Mouse (Mus musculus) bone marrow macrophage, adult 2 months (primary cell): Measurements from ENCODE around the gene Adra2b.

ENCODE experiments used
- CTCF ChIP-seq: IDR thresholded peaks from 2 replicates; pipeline ENCODE4 v1.5.1; 2012; ENCODE audit warnings: low read depth, mild to moderate bottlenecking, low read length, moderate library complexity
- POLR2A ChIP-seq: IDR thresholded peaks from 2 replicates; pipeline ENCODE4 v1.6.1; 2012; ENCODE audit warnings: mild to moderate bottlenecking, low read depth, low read length, borderline replicate concordance

DNA sequence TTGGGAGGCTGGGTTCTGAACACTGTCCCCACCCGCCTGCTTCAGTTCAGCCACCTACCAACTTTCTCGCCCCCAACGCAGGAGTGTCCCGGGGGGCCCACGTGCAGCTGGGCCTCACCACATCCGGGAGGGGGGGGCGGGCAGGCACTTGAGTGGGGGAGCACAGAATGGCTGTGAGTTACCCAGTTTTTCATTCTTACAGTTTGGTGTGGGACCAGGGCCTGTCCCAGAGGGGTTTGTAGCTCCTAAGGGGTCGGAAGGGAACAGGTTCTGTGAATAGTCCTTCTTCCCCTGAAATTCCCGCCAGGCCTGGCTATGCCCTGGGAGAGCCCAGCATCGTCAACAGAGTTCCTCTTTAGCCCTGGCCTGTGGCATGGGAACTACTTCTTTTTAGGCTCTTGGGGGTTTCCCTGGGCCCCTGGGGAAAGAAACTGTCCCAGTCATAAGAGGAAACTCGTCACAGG is 27.9 kb upstream of the Adra2b start:
- TF ChIP-seq CTCF (no peak), POLR2A (no peak)
